Mouse (Mus musculus): Measurements from ENCODE around the gene Olfr288. TPM values are rescaled to one million over a fixed set of nuclear protein-coding genes. Genes with fewer than 3 reads are reported as not detected.

Gene Olfr288
- polyA plus RNA-seq, 1 experiment from 2014 or later, result not detected

- Histone ChIP-seq H3K36me3 (peaks cover 20% of the 10 kb centered on the region), H3K9ac (peak overlapping the region; percentile 95), H3K9me3 (no peaks in the 10 kb centered on the region), H3K4me2 (replicated peaks) (peak overlapping the region; percentile 90), H3K4me1 (peaks cover 10% of the 10 kb centered on the region; the same call in 1 of the 2 replicates), H3K27me3 (replicated peaks) (no peaks in the 10 kb centered on the region), H3K4me3 (peak overlapping the region; percentile 99), H3K27ac (peak overlapping the region; percentile 57; the same call in 1 of the 2 replicates)
- WGBS, result 2% methylated on average over 36 of the region's 36 CpGs
- ATAC-seq (ENCODE audit: low FRiP score, low read depth), result no peak; the same call in none of the 2 replicates
Measured at GRCm38 (mm10) chr15:98144861-98145507, 50.4 kb downstream of the Olfr288 start.

GRCm38 (mm10) chr15:98142515-98142914 is 52.8 kb downstream of the Olfr288 start:
- H3K27ac ChIP-seq, result no peak overlapping the region
- H3K27me3 ChIP-seq (replicated peaks), result no peaks in the 10 kb centered on the region
- peaks cover 42% of the 10 kb centered on the region for H3K36me3 ChIP-seq
- no peak overlapping the region for H3K4me3 ChIP-seq
- H3K9ac ChIP-seq, result no peak overlapping the region
- no peaks in the 10 kb centered on the region for H3K9me3 ChIP-seq
- WGBS, result 90% methylated on average over 10 of the region's 10 CpGs
- no peak for ATAC-seq (ENCODE audit: low FRiP score, low read depth)
- peaks cover 10% of the 10 kb centered on the region; the same call in 1 of the 2 replicates for H3K4me1 ChIP-seq
- H3K4me2 ChIP-seq (replicated peaks), result no peak overlapping the region

GRCm38 (mm10) chr15:98140809-98141208 is 54.5 kb downstream of the Olfr288 start:
- no peaks in the 10 kb centered on the region for H3K9me3 ChIP-seq
- H3K27me3 ChIP-seq (replicated peaks), result no peaks in the 10 kb centered on the region
- no peak overlapping the region for H3K4me2 ChIP-seq (replicated peaks)
- peaks cover 7% of the 10 kb centered on the region; the same call in 1 of the 2 replicates for H3K4me1 ChIP-seq
- no peak overlapping the region for H3K9ac ChIP-seq
- peaks cover 59% of the 10 kb centered on the region for H3K36me3 ChIP-seq
- WGBS, result 93% methylated on average over 5 of the region's 5 CpGs
- ATAC-seq (ENCODE audit: low FRiP score, low read depth), result no peak
- H3K4me3 ChIP-seq, result no peak overlapping the region
- no peak overlapping the region for H3K27ac ChIP-seq

- Histone ChIP-seq H3K9ac (no peak overlapping the region), H3K27ac (no peak overlapping the region), H3K4me3 (no peak overlapping the region), H3K9me3 (no peaks in the 10 kb centered on the region), H3K4me2 (replicated peaks) (no peak overlapping the region), H3K4me1 (peaks cover 4% of the 10 kb centered on the region; the same call in 1 of the 2 replicates), H3K36me3 (peaks cover 68% of the 10 kb centered on the region), H3K27me3 (replicated peaks) (no peaks in the 10 kb centered on the region)
- 64% methylated on average over 7 of the region's 7 CpGs for WGBS
- no peak for ATAC-seq (ENCODE audit: low FRiP score, low read depth)
Measured at GRCm38 (mm10) chr15:98139763-98140162, 55.6 kb downstream of the Olfr288 start.

GRCm38 (mm10) chr15:98136871-98137270 is 58.5 kb downstream of the Olfr288 start:
- no peak overlapping the region for H3K4me3 ChIP-seq
- ATAC-seq (ENCODE audit: low FRiP score, low read depth), result no peak
- no peak overlapping the region for H3K27ac ChIP-seq
- H3K36me3 ChIP-seq, result peaks cover 89% of the 10 kb centered on the region
- no peaks in the 10 kb centered on the region for H3K4me1 ChIP-seq
- no peak overlapping the region for H3K9ac ChIP-seq
- 95% methylated on average over 9 of the region's 9 CpGs for WGBS
- H3K9me3 ChIP-seq, result no peaks in the 10 kb centered on the region
- no peaks in the 10 kb centered on the region for H3K27me3 ChIP-seq (replicated peaks)
- H3K4me2 ChIP-seq (replicated peaks), result no peak overlapping the region

Other genes with a start within 250 kb of the Olfr288 start
- 50.2 and 50.8 TPM in 2 replicates for gene Tmem106c, start 231.3 kb downstream of the Olfr288 start, polyA plus RNA-seq (2016; fragmentation: Nextera tagmentation; extraction: Ambion mirVana)
- 182 and 193 TPM in 2 replicates for gene Col2a1, start 190.8 kb downstream of the Olfr288 start, polyA plus RNA-seq (2016; fragmentation: Nextera tagmentation; extraction: Ambion mirVana)
- 50.4 and 50.9 TPM in 2 replicates for gene Pfkm, start 103.0 kb downstream of the Olfr288 start, polyA plus RNA-seq (2016; fragmentation: Nextera tagmentation; extraction: Ambion mirVana)
- 31.6 and 33.1 TPM in 2 replicates for gene Senp1, start 101.8 kb downstream of the Olfr288 start, polyA plus RNA-seq (2016; fragmentation: Nextera tagmentation; extraction: Ambion mirVana)
- 51.4 and 52.1 TPM in 2 replicates for gene Asb8, start 29.9 kb downstream of the Olfr288 start, polyA plus RNA-seq (2016; fragmentation: Nextera tagmentation; extraction: Ambion mirVana)
- 22.5 and 24.0 TPM in 2 replicates for gene Ccdc184, start 28.4 kb downstream of the Olfr288 start, polyA plus RNA-seq (2016; fragmentation: Nextera tagmentation; extraction: Ambion mirVana)
- not detected in 2 replicates for gene Gm44579, start 25.4 kb upstream of the Olfr288 start, polyA plus RNA-seq (2016; fragmentation: Nextera tagmentation; extraction: Ambion mirVana)
- gene Olfr287, start 25.5 kb upstream of the Olfr288 start, polyA plus RNA-seq (2016; fragmentation: Nextera tagmentation; extraction: Ambion mirVana), result 0.15 TPM in 1 of 2 replicates, not detected in the other
- gene Olfr286, start 38.9 kb upstream of the Olfr288 start, polyA plus RNA-seq (2016; fragmentation: Nextera tagmentation; extraction: Ambion mirVana), result not detected in 2 replicates
- gene H1fnt, start 61.8 kb upstream of the Olfr288 start, polyA plus RNA-seq (2016; fragmentation: Nextera tagmentation; extraction: Ambion mirVana), result not detected in 2 replicates
- gene Zfp641, start 100.6 kb upstream of the Olfr288 start, polyA plus RNA-seq (2016; fragmentation: Nextera tagmentation; extraction: Ambion mirVana), result 2.9 and 3.5 TPM in 2 replicates
- not detected in 2 replicates for gene Olfr285, start 121.8 kb upstream of the Olfr288 start, polyA plus RNA-seq (2016; fragmentation: Nextera tagmentation; extraction: Ambion mirVana)
- not detected in 2 replicates for gene Olfr284, start 145.4 kb upstream of the Olfr288 start, polyA plus RNA-seq (2016; fragmentation: Nextera tagmentation; extraction: Ambion mirVana)
- not detected in 2 replicates for gene Olfr283, start 185.4 kb upstream of the Olfr288 start, polyA plus RNA-seq (2016; fragmentation: Nextera tagmentation; extraction: Ambion mirVana)
- not detected in 2 replicates for gene Olfr282, start 235.7 kb upstream of the Olfr288 start, polyA plus RNA-seq (2016; fragmentation: Nextera tagmentation; extraction: Ambion mirVana)